Comparison of ENCODE assay signal across 8 mouse cellular contexts in genomic region chr11:90390817-90391173, GRCm38 (mm10). TPM values are rescaled to one million over a fixed set of nuclear protein-coding genes. Genes with fewer than 3 reads are reported as not detected.
DNase-seq lines count a peak whose midpoint lies in the region; ATAC-seq lines count a peak whose summit lies in the region.

Gene Hlf (minus strand): TSS chr11:90390895.

- ATAC-seq in megakaryocyte, adult 5-6 weeks (ENCODE audit: poor library complexity, severe bottlenecking), result peak; percentile 76

- intact Hi-C loops in gastrocnemius, postnatal 14 days (cut with DNase I; ENCODE audit: low total_unique reads), result no loop called here

- DNase-seq in adrenal gland, adult (ENCODE audit: inconsistent age in 2 of 2, low spot score in 1 of 2), result peak; percentile 92 to 96
- DNase-seq in embryo, embryonic 10 days (ENCODE audit: low spot score), result peak; percentile 93
- peak; percentile 88 for DNase-seq in gastrocnemius, postnatal 14 days
- DNase-seq in induced T-regulatory cell, adult 2 months (ENCODE audit: low read depth), result peak; percentile 87
- DNase-seq in left cerebral cortex, adult 8-10 months (ENCODE audit: low spot score in 2 of 2), result peak; percentile 85 to 95
- DNase-seq in right cerebral cortex, adult 18-20 months, result peak; percentile 94
- DNase-seq in urinary bladder, adult 2 months (ENCODE audit: low spot score), result peak; percentile 60

RNA-seq across cellular contexts. Expression of gene Hlf, which starts in this region (rescaled TPM):
- total RNA-seq in gastrocnemius, postnatal 14 days (2021), result 1 to 10 TPM; 3.7 to 3.9 TPM
- total RNA-seq in left cerebral cortex, adult 8-10 months (2022), result 100 to 1,000 TPM; 132 to 146 (median 139) TPM
- 0.22 and 0.73 TPM in 2 replicates for total RNA-seq in megakaryocyte, adult 5-6 weeks (2015)
- total RNA-seq in megakaryocyte, adult 5-6 weeks (2017), result 0.07 and 0.37 TPM in 2 replicates
- 33.1 and 35.4 TPM in 2 replicates for polyA plus RNA-seq in urinary bladder, adult 2 months (2012; rRNA removed)

Comparison
In these comparisons a context has a peak if more than half of its experiments do, and no peak if none do; other contexts are left out.
1. Peak in every context shown above with its lines: DNase-seq and ATAC-seq.
2. RNA of gene Hlf (total RNA-seq): 132 to 146 TPM in left cerebral cortex, adult 8-10 months; 3.7 to 3.9 TPM in gastrocnemius, postnatal 14 days and 0.07 to 0.73 TPM in megakaryocyte, adult 5-6 weeks; every median in the first group is over 10 times any median in the second.
3. Peak in ATAC-seq in megakaryocyte, adult 5-6 weeks; RNA of the gene not detected or under 1 TPM.